Mouse (Mus musculus) heart, adult 2 months (tissue): ENCODE results near the gene Utp3. TPM values are rescaled to one million over a fixed set of nuclear protein-coding genes. Genes with fewer than 3 reads are reported as not detected.

Experiments used
- DNase-seq, 2 experiments: peaks; one replicate each; pipeline ENCODE4 v3.0.0; 2021
- H3K27ac ChIP-seq: fragments of 200-600 bp; 2 replicates; pipeline ENCODE4 v1.8.1; 2022
- H3K27me3 ChIP-seq: fragments of 200-500 bp; 2 replicates; pipeline ENCODE4 v1.6.1; 2012; ENCODE audit warnings: mild to moderate bottlenecking, low read length, inconsistent platforms, mixed read lengths; ENCODE audit not compliant: control insufficient read depth, insufficient read depth
- H3K36me3 ChIP-seq: fragments of 200-500 bp; 2 replicates; pipeline ENCODE4 v1.6.1; 2012; ENCODE audit warnings: low read length, inconsistent platforms; ENCODE audit not compliant: control insufficient read depth, insufficient read depth
- H3K4me1 ChIP-seq: fragments of 200-500 bp; 2 replicates; pipeline ENCODE4 v1.6.1; 2011; ENCODE audit warnings: low read length; ENCODE audit not compliant: control insufficient read depth, insufficient read depth
- H3K4me3 ChIP-seq: fragments of 200-600 bp; 2 replicates; pipeline ENCODE4 v1.8.1; 2022
- H3K79me2 ChIP-seq: fragments of 200-500 bp; replicated peaks from 2 replicates; pipeline ENCODE4 v1.6.1; 2012; ENCODE audit warnings: mild to moderate bottlenecking, inconsistent platforms, low read length, moderate library complexity, mixed read lengths; ENCODE audit not compliant: control insufficient read depth, insufficient read depth
- H3K9ac ChIP-seq: fragments of 200-500 bp; 2 replicates; pipeline ENCODE4 v1.6.1; 2012; ENCODE audit warnings: low read depth, mild to moderate bottlenecking, control low read depth, inconsistent platforms, low read length, mixed read lengths
- CTCF ChIP-seq: fragments of 200-600 bp; IDR thresholded peaks from 2 replicates; pipeline ENCODE4 v1.8.1; 2022; ENCODE audit warnings: antibody characterized with exemption, mild to moderate bottlenecking, moderate library complexity
- EP300 ChIP-seq: fragments of 200-500 bp; IDR thresholded peaks from 2 replicates; pipeline ENCODE4 v1.6.1; 2011; ENCODE audit warnings: low read depth, low read length, control low read depth; ENCODE audit not compliant: insufficient read depth
- POLR2A ChIP-seq: fragments of 200-500 bp; IDR thresholded peaks from 2 replicates; pipeline ENCODE4 v1.6.1; 2011; ENCODE audit warnings: mild to moderate bottlenecking, low read depth, low read length, control low read depth; ENCODE audit not compliant: insufficient read depth
- WGBS: fragments of 180-500 bp; shearing (Covaris S2); methylation state at CpG from one replicate; pipeline ENCODE4 v1.1.7; 2018; 5-methylcytosine and 5-hydroxymethylcytosine counted together
- intact Hi-C: fragments of 180-260 bp; cut with DNase I; formaldehyde crosslinking; loops from one replicate; pipeline ENCODE4 v1.15.1; 2025
- polyA plus RNA-seq: library from polyadenylated mRNA; depleted of rRNA; stranded (reverse); fragments of >200 nt; gene quantifications from 2 replicates; pipeline ENCODE4 v1.2.3, GENCODE M21; 2012
- total RNA-seq, 2 experiments: library from RNA; stranded (reverse); gene quantifications; 2 replicates each; pipeline ENCODE4 v1.2.3; 2021

Gene Utp3
- total and polyA plus RNA-seq, 3 experiments, result 6.9 to 22.7 (median 19.9) TPM

GRCm38 (mm10) chr5:88566034-88566841, 12.0 kb downstream of the Utp3 start:
- intact Hi-C loops, result loop anchor here (5.0 kb wide), 2 partner anchors 111 to 201 kb away; partner anchors contain the start of gene Grsf1
- no peak for TF ChIP-seq CTCF
- TF ChIP-seq EP300, result no peak
- TF ChIP-seq POLR2A, result no peak
- Histone ChIP-seq H3K36me3 (no peaks in the 10 kb centered on the region), H3K4me3 (peak overlapping the region; percentile 83), H3K27ac (peak overlapping the region; percentile 88), H3K27me3 (no peaks in the 10 kb centered on the region), H3K9ac (peak overlapping the region; percentile 76), H3K4me1 (peaks cover 6% of the 10 kb centered on the region), H3K79me2 (0 out of 2 replicates have a peak, but pooled peaks cover 6% of the 10 kb centered on the region)
- WGBS, result 7% methylated on average over 14 of the region's 14 CpGs
- DNase-seq, result no peak

GRCm38 (mm10) chr5:88569541-88569940, 15.3 kb downstream of the Utp3 start:
- no peak for DNase-seq
- intact Hi-C loops, result loop anchor here (5.0 kb wide), 2 partner anchors 108 to 198 kb away; partner anchors contain the start of gene Grsf1
- H3K36me3 ChIP-seq, result no peaks in the 10 kb centered on the region
- H3K79me2 ChIP-seq, result 0 out of 2 replicates have a peak, but pooled peaks cover 7% of the 10 kb centered on the region
- H3K27ac ChIP-seq, result no peak overlapping the region
- 89% methylated on average over 3 of the region's 3 CpGs for WGBS
- no peak overlapping the region for H3K4me3 ChIP-seq
- H3K9ac ChIP-seq, result no peak overlapping the region
- peaks cover 5% of the 10 kb centered on the region for H3K4me1 ChIP-seq
- H3K27me3 ChIP-seq, result no peaks in the 10 kb centered on the region
- TF ChIP-seq CTCF, result no peak
- no peak for TF ChIP-seq POLR2A
- TF ChIP-seq EP300, result no peak

DNA sequence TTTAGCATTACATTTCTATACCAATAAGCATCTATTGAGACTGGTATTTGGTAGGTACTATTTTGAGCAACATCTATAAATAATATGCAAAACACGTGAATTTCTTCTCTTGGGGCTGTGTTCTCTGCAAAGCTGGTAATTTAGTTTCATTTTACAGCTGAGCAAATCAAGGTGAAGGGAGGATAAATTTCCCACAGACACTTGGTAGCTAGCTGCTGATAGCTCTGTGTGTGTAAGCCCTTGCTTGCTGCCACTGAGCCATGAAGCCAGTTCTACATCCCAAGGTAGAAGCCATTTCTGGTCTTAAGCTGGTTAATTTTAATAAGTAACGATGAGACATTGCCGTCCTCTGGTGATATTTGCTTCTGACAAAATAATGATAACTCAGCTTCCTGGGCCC, 20.6 kb downstream of the Utp3 start:
- WGBS, result 87% methylated on average over 3 of the region's 3 CpGs
- H3K9ac ChIP-seq, result no peak overlapping the region
- no peaks in the 10 kb centered on the region for H3K36me3 ChIP-seq
- TF ChIP-seq POLR2A, result no peak
- TF ChIP-seq EP300, result no peak
- TF ChIP-seq CTCF, result no peak
- no peak overlapping the region for H3K27ac ChIP-seq
- intact Hi-C loops, result no loop called here
- no peak overlapping the region for H3K4me3 ChIP-seq
- 0 out of 2 replicates have a peak, but pooled peaks cover 4% of the 10 kb centered on the region for H3K79me2 ChIP-seq
- no peak for DNase-seq
- H3K4me1 ChIP-seq, result no peaks in the 10 kb centered on the region
- no peaks in the 10 kb centered on the region for H3K27me3 ChIP-seq

DNA sequence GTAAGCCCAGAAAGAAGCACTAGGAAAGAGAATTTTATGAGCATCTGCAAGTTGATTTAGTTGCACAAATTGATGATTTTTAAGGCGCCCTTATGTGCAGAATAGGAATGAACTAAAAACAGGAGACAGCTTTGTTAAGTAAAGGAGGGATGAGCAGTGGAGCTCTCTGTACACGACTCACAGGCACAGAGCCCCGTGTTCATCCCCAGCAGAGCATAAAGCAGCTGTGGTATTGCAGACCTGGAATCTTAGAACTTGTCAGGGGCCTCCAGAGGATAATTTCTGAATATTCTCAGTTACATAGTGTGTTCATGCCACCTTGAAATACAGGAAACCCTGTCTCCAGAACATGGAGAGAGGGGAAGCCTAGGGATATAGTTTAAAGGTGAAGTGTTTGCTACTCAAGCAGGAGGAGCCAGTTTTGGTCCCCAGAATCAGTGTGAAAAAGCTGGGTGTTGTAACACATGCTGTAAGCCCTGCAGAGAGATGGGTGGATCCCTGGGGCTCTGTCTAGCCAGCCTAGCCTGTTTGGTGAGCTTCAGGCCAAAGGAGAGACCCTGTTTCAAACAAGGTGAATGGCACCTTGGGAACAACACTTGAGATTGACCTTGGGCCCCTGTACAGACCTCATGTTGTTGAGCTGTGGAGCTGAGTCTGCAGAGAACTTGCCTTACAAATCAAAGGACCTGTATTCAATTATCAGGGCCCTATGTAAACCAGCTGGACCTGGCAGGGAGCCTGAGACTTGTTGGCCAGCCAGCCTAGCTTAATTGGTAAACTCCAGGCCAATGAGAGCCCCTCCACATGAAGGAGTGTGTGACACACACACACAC, 21.5 kb downstream of the Utp3 start:
- Histone ChIP-seq H3K9ac (no peak overlapping the region), H3K4me3 (no peak overlapping the region), H3K4me1 (no peaks in the 10 kb centered on the region), H3K27me3 (no peaks in the 10 kb centered on the region), H3K79me2 (0 out of 2 replicates have a peak, but pooled peaks cover 1% of the 10 kb centered on the region), H3K27ac (no peak overlapping the region), H3K36me3 (no peaks in the 10 kb centered on the region)
- WGBS, result 70% methylated on average over 3 of the region's 3 CpGs
- no peak for DNase-seq
- TF ChIP-seq POLR2A (no peak), CTCF (no peak), EP300 (no peak)
- intact Hi-C loops, result no loop called here

- no peaks in the 10 kb centered on the region for H3K27me3 ChIP-seq
- WGBS, result 80% methylated on average over 10 of the region's 10 CpGs
- intact Hi-C loops, result no loop called here
- H3K79me2 ChIP-seq, result peaks cover 3% of the 10 kb centered on the region; the same call in 1 of the 2 replicates
- H3K27ac ChIP-seq, result no peak overlapping the region
- no peaks in the 10 kb centered on the region; the same call in 1 of the 2 replicates for H3K4me1 ChIP-seq
- TF ChIP-seq CTCF (no peak), EP300 (no peak), POLR2A (no peak)
- no peak for DNase-seq
- H3K36me3 ChIP-seq, result no peaks in the 10 kb centered on the region
- no peak overlapping the region for H3K9ac ChIP-seq
- no peak overlapping the region for H3K4me3 ChIP-seq
Measured at GRCm38 (mm10) chr5:88580681-88581080, 26.4 kb downstream of the Utp3 start.
